Mouse (Mus musculus): Measurements from ENCODE around the gene Ifna13.
A peak's percentile ranks its signal among the peaks of the same experiment; 100 is the strongest.

DNA sequence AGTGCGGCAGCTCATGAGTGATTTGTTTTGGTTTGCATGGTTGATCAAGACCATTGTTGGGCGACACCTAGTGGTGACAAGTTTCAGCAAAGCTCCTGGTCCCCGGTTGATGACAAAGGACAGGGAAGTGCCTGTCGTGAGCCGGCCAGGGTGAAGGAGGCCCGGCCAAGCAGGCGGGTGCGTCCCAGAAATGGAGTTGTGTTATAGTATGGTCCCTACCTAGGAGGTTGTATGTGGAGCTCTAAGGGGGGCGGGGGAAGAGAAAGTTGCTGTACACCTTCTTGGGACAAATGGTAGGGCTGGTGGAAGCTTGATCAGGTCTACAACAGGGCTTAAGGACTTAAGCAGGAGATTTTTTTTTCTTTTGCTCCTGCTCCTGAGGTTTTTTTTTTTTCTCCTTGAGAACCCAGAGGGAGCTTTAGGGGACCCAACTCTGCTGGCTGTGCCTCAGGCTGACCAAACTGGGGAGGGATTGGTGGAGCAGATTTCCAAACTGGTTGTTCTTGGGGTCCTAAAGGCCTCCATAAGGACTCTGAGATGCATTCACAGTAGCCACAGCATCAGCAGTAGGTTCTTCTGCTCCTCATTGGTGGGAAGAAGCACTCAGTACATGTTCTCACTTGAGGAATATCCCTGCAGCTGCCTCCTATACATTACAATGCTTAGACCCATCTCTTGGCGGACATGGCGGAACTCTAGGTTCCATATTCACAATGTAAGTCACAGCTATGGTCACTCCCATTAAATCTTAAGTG, 3.0 kb downstream of the Ifna13 start:
- peak; percentile 76 for TF ChIP-seq CTCF (IDR thresholded peaks at IDR 0.05; ENCODE audit: control insufficient read depth, insufficient read depth, insufficient read length)
- TF ChIP-seq USF1 (IDR thresholded peaks at IDR 0.05; ENCODE audit: low read depth) = no peak
